Mouse (Mus musculus) heart, adult 11 months (tissue): ENCODE measurements at regions not wholly inside any gene's neighbourhood (a gene's known extent, or its start where the extent isn't known, plus 50 kb on each side); places are given as distances from the start of the nearest gene placed in this dataset.

Source experiments
- DNase-seq: peaks from one replicate; pipeline ENCODE4 v3.0.0; 2022

DNA sequence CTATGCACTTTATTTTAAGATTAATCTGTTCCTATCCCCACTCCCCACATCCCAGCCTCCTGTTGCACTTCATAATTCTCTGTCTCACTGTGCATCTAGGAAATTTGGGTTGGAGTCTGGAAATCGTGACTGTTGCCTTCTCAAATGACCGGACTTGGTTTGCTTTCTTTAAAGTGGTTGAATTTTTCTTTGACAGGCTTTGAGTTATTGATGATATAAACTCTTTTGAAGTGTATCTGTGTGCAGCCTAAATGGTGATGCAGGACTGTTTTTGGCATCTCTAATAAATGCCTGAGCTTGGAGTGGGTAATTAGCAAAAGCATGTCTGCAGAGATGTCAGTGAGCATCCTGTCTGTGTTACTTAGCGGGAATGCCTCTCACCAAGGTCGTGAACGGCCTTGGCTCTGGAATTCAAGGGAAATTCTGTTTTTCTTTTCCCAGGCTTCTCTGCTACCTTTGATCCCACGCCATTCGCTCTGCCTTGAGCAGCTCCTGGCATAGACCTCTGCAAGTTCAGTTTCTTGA lies 292.8 kb upstream of the Igfbp3 start:
- DNase-seq: no peak

- peak; percentile 98 for DNase-seq
Measured at GRCm38 (mm10) chr11:7504651-7505321, 291.1 kb upstream of the Igfbp3 start.

- no peak for DNase-seq
Measured at GRCm38 (mm10) chr11:7502679-7503078, 289.0 kb upstream of the Igfbp3 start.

GRCm38 (mm10) chr11:7502045-7502444 lies 288.3 kb upstream of the Igfbp3 start:
- no peak for DNase-seq

DNA sequence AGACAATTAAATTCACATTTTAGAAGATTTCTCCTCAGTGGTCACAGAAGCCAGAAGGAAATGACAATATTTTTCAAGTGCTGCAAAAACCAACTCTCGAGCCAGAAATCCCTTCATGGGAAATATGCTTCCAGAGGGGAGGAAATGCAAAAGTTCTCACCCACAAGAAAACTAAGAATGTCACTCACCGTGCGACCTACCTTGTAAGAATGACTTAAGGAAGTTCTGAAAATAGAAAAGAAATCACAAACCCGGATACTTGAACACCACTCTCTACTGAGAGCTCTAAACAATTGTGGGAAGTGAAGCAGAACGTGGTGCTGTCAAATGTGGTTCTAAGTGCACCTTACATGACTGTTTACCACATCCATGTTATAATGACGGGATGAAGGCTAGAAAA lies 284.1 kb upstream of the Igfbp3 start:
- peak; percentile 91 for DNase-seq

- peak; percentile 90 for DNase-seq
Measured at GRCm38 (mm10) chr11:7473832-7474545, 260.3 kb upstream of the Igfbp3 start.

- peak; percentile 74 for DNase-seq
Measured at GRCm38 (mm10) chr11:7465522-7465921, 251.8 kb upstream of the Igfbp3 start.

GRCm38 (mm10) chr11:7461956-7462771 lies 248.4 kb upstream of the Igfbp3 start:
- DNase-seq: peak; percentile 72

GRCm38 (mm10) chr11:7451756-7452155 lies 238.0 kb upstream of the Igfbp3 start:
- DNase-seq: no peak

- DNase-seq: no peak
Measured at GRCm38 (mm10) chr11:7444494-7444893, 230.8 kb upstream of the Igfbp3 start.

- no peak for DNase-seq
Measured at GRCm38 (mm10) chr11:7439276-7439675, 225.6 kb upstream of the Igfbp3 start.

- peak; percentile 83 for DNase-seq
Measured at GRCm38 (mm10) chr11:7434591-7434990, 220.9 kb upstream of the Igfbp3 start.

- DNase-seq: peak; percentile 74
Measured at GRCm38 (mm10) chr11:7427771-7428170, 214.0 kb upstream of the Igfbp3 start.

GRCm38 (mm10) chr11:7425233-7425632 lies 211.5 kb upstream of the Igfbp3 start:
- peak; percentile 42 for DNase-seq

GRCm38 (mm10) chr11:7424082-7424471 lies 210.4 kb upstream of the Igfbp3 start:
- no peak for DNase-seq

GRCm38 (mm10) chr11:7423276-7424081 lies 209.8 kb upstream of the Igfbp3 start:
- peak; percentile 96 for DNase-seq

- DNase-seq: peak; percentile 50
Measured at GRCm38 (mm10) chr11:7412631-7413030, 198.9 kb upstream of the Igfbp3 start.

GRCm38 (mm10) chr11:7408992-7409391 lies 195.3 kb upstream of the Igfbp3 start:
- peak; percentile 75 for DNase-seq

- DNase-seq: peak; percentile 75
Measured at GRCm38 (mm10) chr11:7404666-7405065, 190.9 kb upstream of the Igfbp3 start.

DNA sequence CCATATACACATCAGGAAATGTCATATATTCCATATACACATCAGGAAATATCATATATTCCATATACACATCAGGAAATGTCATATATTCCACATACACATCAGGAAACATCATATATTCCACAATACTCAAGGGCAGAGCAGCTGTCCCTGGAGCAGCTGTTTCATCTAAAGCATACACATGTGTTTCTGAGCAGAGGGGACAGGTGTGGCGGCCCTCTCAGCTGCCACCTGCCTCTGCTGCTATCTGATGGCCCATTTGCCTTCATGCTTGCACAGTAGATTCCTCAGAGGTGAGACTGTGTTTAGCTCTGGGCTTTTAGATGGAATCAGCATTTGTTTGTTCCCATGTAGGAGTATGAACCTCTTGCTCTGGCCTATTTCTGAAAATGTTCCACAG lies 158.1 kb upstream of the Igfbp3 start:
- no peak for DNase-seq

GRCm38 (mm10) chr11:7361388-7361787 lies 147.7 kb upstream of the Igfbp3 start:
- no peak for DNase-seq

GRCm38 (mm10) chr11:7348601-7349000 lies 134.9 kb upstream of the Igfbp3 start:
- no peak for DNase-seq

- DNase-seq: no peak
Measured at GRCm38 (mm10) chr11:7337826-7338225, 124.1 kb upstream of the Igfbp3 start.
